Mouse (Mus musculus) neural tube, embryonic 10.5 days (tissue): ENCODE data around the gene Plekho1.
"Not testable (repeated sequence)": the region's sequence is repeated elsewhere in the genome, so short reads cannot be mapped to it uniquely, and the experiment has no call there.

Source experiments
- DNase-seq: peaks from one replicate; pipeline ENCODE4 v3.0.0-alpha.2; 2017; ENCODE audit warnings: low spot score; ENCODE audit errors: extremely low spot score

Gene Plekho1

GRCm38 (mm10) chr3:95982129-95982528 is 13.7 kb downstream of the Plekho1 start:
- no peak for DNase-seq

GRCm38 (mm10) chr3:95980276-95980970 is 15.4 kb downstream of the Plekho1 start:
- DNase-seq = no peak

- no peak for DNase-seq
Measured at GRCm38 (mm10) chr3:95978265-95978664, 17.5 kb downstream of the Plekho1 start.

- not testable (repeated sequence) for DNase-seq
Measured at GRCm38 (mm10) chr3:95977587-95977986, 18.2 kb downstream of the Plekho1 start.

- no peak for DNase-seq
Measured at GRCm38 (mm10) chr3:95977079-95977478, 18.7 kb downstream of the Plekho1 start.

GRCm38 (mm10) chr3:95972873-95973634 is 22.7 kb downstream of the Plekho1 start:
- peak; percentile 73 for DNase-seq

- no peak for DNase-seq
Measured at GRCm38 (mm10) chr3:95972251-95972872, 23.4 kb downstream of the Plekho1 start.

- not testable (repeated sequence) for DNase-seq
Measured at GRCm38 (mm10) chr3:95970661-95971060, 25.1 kb downstream of the Plekho1 start.

- DNase-seq = no peak
Measured at GRCm38 (mm10) chr3:95969277-95969676, 26.5 kb downstream of the Plekho1 start.

- DNase-seq = no peak
Measured at GRCm38 (mm10) chr3:95965518-95966451, 30.0 kb downstream of the Plekho1 start.

- DNase-seq = no peak
Measured at GRCm38 (mm10) chr3:95963681-95964080, 32.1 kb downstream of the Plekho1 start.

- no peak for DNase-seq
Measured at GRCm38 (mm10) chr3:95963230-95963629, 32.6 kb downstream of the Plekho1 start.

GRCm38 (mm10) chr3:95962182-95962581 is 33.6 kb downstream of the Plekho1 start:
- DNase-seq = not testable (repeated sequence)

GRCm38 (mm10) chr3:95959807-95960206 is 36.0 kb downstream of the Plekho1 start:
- no peak for DNase-seq

- no peak for DNase-seq
Measured at GRCm38 (mm10) chr3:95959082-95959481, 36.7 kb downstream of the Plekho1 start.

- no peak for DNase-seq
Measured at GRCm38 (mm10) chr3:95957359-95958148, 38.2 kb downstream of the Plekho1 start.

GRCm38 (mm10) chr3:95955318-95955717 is 40.5 kb downstream of the Plekho1 start:
- no peak for DNase-seq

- DNase-seq = not testable (repeated sequence)
Measured at GRCm38 (mm10) chr3:95954648-95955173, 41.1 kb downstream of the Plekho1 start.

GRCm38 (mm10) chr3:95953522-95953921 is 42.3 kb downstream of the Plekho1 start:
- no peak for DNase-seq

GRCm38 (mm10) chr3:95953023-95953422 is 42.8 kb downstream of the Plekho1 start:
- no peak for DNase-seq
